Mouse (Mus musculus) ES-Bruce4 (cell line): ENCODE data around the gene Ccdc82. TPM values are rescaled to one million over a fixed set of nuclear protein-coding genes. Genes with fewer than 3 reads are reported as not detected.

ENCODE experiments used
- H3K27ac ChIP-seq: 2 replicates; pipeline ENCODE4 v1.5.1; 2012; ENCODE audit warnings: low read length, inconsistent platforms; ENCODE audit not compliant: insufficient read depth
- H3K27me3 ChIP-seq: 2 replicates; pipeline ENCODE4 v1.6.1; 2012; ENCODE audit warnings: mild to moderate bottlenecking, low read length, inconsistent platforms; ENCODE audit not compliant: control insufficient read depth, poor library complexity, insufficient read depth, severe bottlenecking
- H3K36me3 ChIP-seq: 2 replicates; pipeline ENCODE4 v1.6.1; 2012; ENCODE audit warnings: inconsistent platforms, mild to moderate bottlenecking, low read length, moderate library complexity; ENCODE audit not compliant: control insufficient read depth, poor library complexity, insufficient read depth, severe bottlenecking
- H3K4me1 ChIP-seq: one replicate; pipeline ENCODE4 v1.8.1; 2011; ENCODE audit warnings: low read length; ENCODE audit not compliant: control insufficient read depth, insufficient read depth
- H3K4me3 ChIP-seq: 2 replicates; pipeline ENCODE4 v1.5.1; 2011; ENCODE audit warnings: low read depth, mild to moderate bottlenecking, low read length
- H3K9ac ChIP-seq: 2 replicates; pipeline ENCODE4 v1.6.1; 2012; ENCODE audit warnings: low read depth, mild to moderate bottlenecking, inconsistent platforms; ENCODE audit not compliant: poor library complexity, severe bottlenecking
- H3K9me3 ChIP-seq: replicated peaks from 2 replicates; pipeline ENCODE4 v1.6.1; 2012; ENCODE audit warnings: mild to moderate bottlenecking, low read length, inconsistent platforms; ENCODE audit not compliant: control insufficient read depth, poor library complexity, insufficient read depth, severe bottlenecking
- CTCF ChIP-seq: IDR thresholded peaks from one replicate; pipeline ENCODE4 v1.8.1; 2011; ENCODE audit warnings: low read depth, low read length
- EP300 ChIP-seq: IDR thresholded peaks from 2 replicates; pipeline ENCODE4 v1.6.1; 2011; ENCODE audit warnings: low read depth, low read length; ENCODE audit not compliant: insufficient read depth
- POLR2A ChIP-seq: IDR thresholded peaks from one replicate; pipeline ENCODE4 v1.8.1; 2011; ENCODE audit warnings: low read length; ENCODE audit not compliant: insufficient read depth
- polyA plus RNA-seq: library from polyadenylated mRNA; stranded (reverse); fragments of >200 nt; gene quantifications from 2 replicates; pipeline ENCODE4 v1.2.4, GENCODE M21; 2011; ENCODE audit warnings: low read depth; ENCODE audit not compliant: missing spikeins, insufficient read depth, insufficient read length

Gene Ccdc82
- polyA plus RNA-seq, 1 experiment, result 4.8 TPM

- H3K4me3 ChIP-seq, result no peak overlapping the region
- no peaks in the 10 kb centered on the region for H3K27me3 ChIP-seq
- no peak overlapping the region for H3K9ac ChIP-seq
- H3K27ac ChIP-seq, result no peak overlapping the region
- H3K4me1 ChIP-seq, result no peaks in the 10 kb centered on the region
- H3K9me3 ChIP-seq, result no peaks in the 10 kb centered on the region
- TF ChIP-seq CTCF (no peak), EP300 (no peak), POLR2A (no peak)
- H3K36me3 ChIP-seq, result no peaks in the 10 kb centered on the region
Observed at GRCm38 (mm10) chr9:13256726-13257125, 10.0 kb downstream of the Ccdc82 start.

- H3K27ac ChIP-seq, result no peak overlapping the region
- no peak overlapping the region for H3K9ac ChIP-seq
- TF ChIP-seq POLR2A (no peak), CTCF (no peak), EP300 (no peak)
- no peak overlapping the region for H3K4me3 ChIP-seq
- H3K4me1 ChIP-seq, result no peaks in the 10 kb centered on the region
- H3K9me3 ChIP-seq, result no peaks in the 10 kb centered on the region
- H3K27me3 ChIP-seq, result no peaks in the 10 kb centered on the region
- no peaks in the 10 kb centered on the region for H3K36me3 ChIP-seq
Observed at GRCm38 (mm10) chr9:13258173-13258572, 11.4 kb downstream of the Ccdc82 start.

GRCm38 (mm10) chr9:13260980-13261379, 14.2 kb downstream of the Ccdc82 start:
- Histone ChIP-seq H3K9ac (no peak overlapping the region), H3K9me3 (no peaks in the 10 kb centered on the region), H3K27ac (no peak overlapping the region), H3K36me3 (no peaks in the 10 kb centered on the region), H3K4me3 (no peak overlapping the region), H3K4me1 (no peaks in the 10 kb centered on the region), H3K27me3 (no peaks in the 10 kb centered on the region)
- TF ChIP-seq CTCF (no peak), POLR2A (no peak), EP300 (no peak)

- Histone ChIP-seq H3K4me3 (no peak overlapping the region), H3K36me3 (no peaks in the 10 kb centered on the region), H3K4me1 (no peaks in the 10 kb centered on the region), H3K27ac (no peak overlapping the region), H3K9ac (no peak overlapping the region), H3K27me3 (no peaks in the 10 kb centered on the region), H3K9me3 (no peaks in the 10 kb centered on the region)
- TF ChIP-seq EP300, result no peak
Observed at GRCm38 (mm10) chr9:13273219-13273618, 26.5 kb downstream of the Ccdc82 start.

GRCm38 (mm10) chr9:13287482-13287881, 40.7 kb downstream of the Ccdc82 start:
- Histone ChIP-seq H3K4me1 (no peaks in the 10 kb centered on the region), H3K27ac (no peak overlapping the region), H3K36me3 (no peaks in the 10 kb centered on the region), H3K9me3 (no peaks in the 10 kb centered on the region), H3K27me3 (no peaks in the 10 kb centered on the region), H3K4me3 (no peak overlapping the region), H3K9ac (no peak overlapping the region)
- TF ChIP-seq EP300, result no peak
- no peak for TF ChIP-seq CTCF
- TF ChIP-seq POLR2A, result no peak

- Histone ChIP-seq H3K27me3 (peaks cover 7% of the 10 kb centered on the region), H3K4me1 (no peaks in the 10 kb centered on the region), H3K27ac (no peak overlapping the region), H3K9me3 (no peaks in the 10 kb centered on the region), H3K9ac (no peak overlapping the region), H3K36me3 (no peaks in the 10 kb centered on the region), H3K4me3 (peak overlapping the region; percentile 59)
- TF ChIP-seq POLR2A, result no peak
- peak; percentile 24 for TF ChIP-seq CTCF
Observed at GRCm38 (mm10) chr9:13296274-13297121, 49.7 kb downstream of the Ccdc82 start.
